Mouse (Mus musculus): Measurements from ENCODE around the gene Dnase1l2. TPM values are rescaled to one million over a fixed set of nuclear protein-coding genes. Genes with fewer than 3 reads are reported as not detected.

Gene Dnase1l2
- total RNA-seq, 4 experiments from 2014 or later = 0.15 to 1.0 (median 0.79) TPM

Other genes starting within 250 kb of the Dnase1l2 start
- gene Tbc1d24, start 237.5 kb downstream of the Dnase1l2 start, total RNA-seq (2022) = 1 to 10 TPM; 4.8 to 7.0 (median 5.8) TPM
- gene Ntn3, start 233.6 kb downstream of the Dnase1l2 start, total RNA-seq (2022) = under 1 TPM; 0.19 to 0.53 (median 0.42) TPM
- 1 to 10 TPM; 1.1 to 1.5 (median 1.3) TPM for gene Tedc2, start 222.3 kb downstream of the Dnase1l2 start, total RNA-seq (2022)
- under 1 TPM; 0.10 to 0.48 (median 0.32) TPM for gene Ccnf, start 191.6 kb downstream of the Dnase1l2 start, total RNA-seq (2022)
- not detected for gene Abca17, start 92.0 kb downstream of the Dnase1l2 start, total RNA-seq (2022)
- gene Abca3, start 91.2 kb downstream of the Dnase1l2 start, total RNA-seq (2022) = 1 to 10 TPM; 5.7 to 6.7 (median 6.4) TPM
- gene Rnps1, start 28.5 kb downstream of the Dnase1l2 start, total RNA-seq (2022) = 10 to 100 TPM; 51.0 to 54.1 (median 52.4) TPM
- 100 to 1,000 TPM; 133 to 159 (median 146) TPM for gene Eci1, start 16.5 kb downstream of the Dnase1l2 start, total RNA-seq (2022)
- 10 to 100 TPM; 13.6 to 14.6 (median 14.2) TPM for gene E4f1, start 27.2 kb upstream of the Dnase1l2 start, total RNA-seq (2022)
- gene Pgp, start 27.3 kb upstream of the Dnase1l2 start, total RNA-seq (2022) = 10 to 100 TPM; 55.1 to 60.3 (median 60.2) TPM
- gene Bricd5, start 30.8 kb upstream of the Dnase1l2 start, total RNA-seq (2022) = not detected
- 10 to 100 TPM in 2 of 4 experiments, 1 to 10 TPM in 2; 8.2 to 11.3 (median 9.6) TPM for gene Mlst8, start 36.0 kb upstream of the Dnase1l2 start, total RNA-seq (2022)
- gene Caskin1, start 45.5 kb upstream of the Dnase1l2 start, total RNA-seq (2022) = under 1 TPM in 2 of 4 experiments, not detected in 2; 0.05 to 0.21 TPM
- gene Traf7, start 84.8 kb upstream of the Dnase1l2 start, total RNA-seq (2022) = 10 to 100 TPM; 25.0 to 28.2 (median 26.2) TPM
- gene Rab26, start 91.1 kb upstream of the Dnase1l2 start, total RNA-seq (2022) = under 1 TPM in 1 of 4 experiments, not detected in 3; 0.27 TPM
- gene Pkd1, start 106.7 kb upstream of the Dnase1l2 start, total RNA-seq (2022) = 10 to 100 TPM; 14.6 to 20.4 (median 19.0) TPM
- gene Tsc2, start 189.5 kb upstream of the Dnase1l2 start, total RNA-seq (2022) = 10 to 100 TPM; 75.8 to 86.4 (median 82.7) TPM
- gene Nthl1, start 189.6 kb upstream of the Dnase1l2 start, total RNA-seq (2022) = 1 to 10 TPM; 1.8 to 3.4 (median 2.2) TPM
- gene Slc9a3r2, start 207.2 kb upstream of the Dnase1l2 start, total RNA-seq (2022) = 10 to 100 TPM; 17.8 to 38.4 (median 20.8) TPM
- gene Npw, start 215.4 kb upstream of the Dnase1l2 start, total RNA-seq (2022) = not detected
- 10 to 100 TPM; 22.4 to 27.6 (median 27.0) TPM for gene Zfp598, start 226.6 kb upstream of the Dnase1l2 start, total RNA-seq (2022)
- gene Syngr3, start 246.8 kb upstream of the Dnase1l2 start, total RNA-seq (2022) = under 1 TPM in 1 of 4 experiments, not detected in 3; 0.17 TPM

All from gastrocnemius, adult 8-10 months (tissue).